In genomic region chr2:164073918-164074578, GRCm38 (mm10) we compare ENCODE assay signal across 1 mouse cellular context.
TF ChIP-seq lines count a peak whose summit lies in the region.

No protein-coding gene starts in this region.

TF ChIP-seq in MEL, 35 proteins besides CTCF, POLR2A, EP300 and RAD21 (continued from another document):
- TF ChIP-seq MXI1 (IDR thresholded peaks at IDR 0.05; ENCODE audit: low read depth, low read length) (peak; percentile 90), ZNF384 (IDR thresholded peaks at IDR 0.05; ENCODE audit: low read depth, low read length) (no peak), CHD1 (IDR thresholded peaks at IDR 0.05; ENCODE audit: low read depth, low read length) (no peak), JUND (IDR thresholded peaks at IDR 0.05; ENCODE audit: low read depth, low read length) (no peak), TBP (IDR thresholded peaks at IDR 0.05; ENCODE audit: low read depth, low read length) (no peak), TAL1 (IDR thresholded peaks at IDR 0.05; ENCODE audit: low read length) (no peak), BHLHE40 (IDR thresholded peaks at IDR 0.05; ENCODE audit: borderline replicate concordance, low read depth, low read length) (no peak)
